Mouse (Mus musculus) splenic B cell, adult 2 months (primary cell): ENCODE results near the gene Fam228a.
"Not testable (repeated sequence)": the region's sequence is repeated elsewhere in the genome, so short reads cannot be mapped to it uniquely, and the experiment has no call there.

Experiments used
- DNase-seq: peaks from one replicate; pipeline ENCODE4 v3.0.0-alpha.2; 2011; ENCODE audit warnings: low read depth, low spot score
- H3K27me3 ChIP-seq: 2 replicates; pipeline ENCODE4 v1.6.1; 2012; ENCODE audit warnings: mild to moderate bottlenecking, low read length, moderate library complexity, mixed read lengths; ENCODE audit not compliant: control insufficient read depth, poor library complexity, insufficient read depth, severe bottlenecking
- H3K36me3 ChIP-seq: 2 replicates; pipeline ENCODE4 v1.6.1; 2012; ENCODE audit warnings: mild to moderate bottlenecking, low read length, moderate library complexity, mixed read lengths; ENCODE audit not compliant: control insufficient read depth, poor library complexity, insufficient read depth, severe bottlenecking

The Fam228a gene

DNA sequence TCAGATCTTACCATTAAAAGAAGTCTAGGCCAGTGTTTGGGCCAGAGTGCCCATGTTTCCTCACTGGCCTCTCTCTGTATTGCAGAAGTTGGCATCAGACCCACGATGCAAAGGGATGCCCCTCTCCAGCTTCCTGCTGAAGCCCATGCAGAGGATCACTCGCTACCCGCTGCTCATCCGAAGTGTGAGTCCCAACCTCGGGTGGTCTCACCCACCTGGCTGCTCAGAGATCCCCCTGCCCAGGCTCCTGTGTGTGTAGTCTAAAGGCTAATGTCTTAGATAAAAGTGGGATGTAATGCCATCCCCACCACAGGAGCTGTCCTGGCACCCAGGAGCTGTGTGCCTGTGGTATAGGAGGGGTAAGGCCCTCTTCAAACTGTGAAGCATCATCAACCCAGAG is 32.1 kb downstream of the Fam228a start:
- no peak for DNase-seq
- H3K27me3 ChIP-seq = no peaks in the 10 kb centered on the region
- H3K36me3 ChIP-seq = peaks cover 21% of the 10 kb centered on the region

DNA sequence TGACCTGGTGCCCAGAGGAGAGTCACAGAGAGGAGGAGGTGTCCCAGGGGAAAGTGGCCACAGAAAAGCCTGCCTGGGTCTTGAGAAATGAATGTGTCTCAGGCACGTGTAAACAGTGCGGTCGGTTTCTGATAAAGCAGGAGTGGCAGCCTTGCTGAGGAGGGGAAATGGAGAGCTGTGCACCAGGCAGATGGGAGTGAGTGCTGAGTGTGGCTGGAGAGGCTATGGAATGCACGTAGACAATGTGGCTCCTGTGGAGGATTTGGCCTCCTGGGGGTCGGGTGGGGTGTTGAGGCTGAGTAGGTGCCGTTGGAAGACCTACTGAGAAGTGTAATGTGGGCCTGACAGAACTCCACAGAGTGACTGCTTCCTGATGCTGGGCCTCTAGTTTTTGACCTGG is 32.6 kb downstream of the Fam228a start:
- H3K27me3 ChIP-seq, DNase-seq: not testable (repeated sequence)
- peaks cover 23% of the 10 kb centered on the region for H3K36me3 ChIP-seq

DNA sequence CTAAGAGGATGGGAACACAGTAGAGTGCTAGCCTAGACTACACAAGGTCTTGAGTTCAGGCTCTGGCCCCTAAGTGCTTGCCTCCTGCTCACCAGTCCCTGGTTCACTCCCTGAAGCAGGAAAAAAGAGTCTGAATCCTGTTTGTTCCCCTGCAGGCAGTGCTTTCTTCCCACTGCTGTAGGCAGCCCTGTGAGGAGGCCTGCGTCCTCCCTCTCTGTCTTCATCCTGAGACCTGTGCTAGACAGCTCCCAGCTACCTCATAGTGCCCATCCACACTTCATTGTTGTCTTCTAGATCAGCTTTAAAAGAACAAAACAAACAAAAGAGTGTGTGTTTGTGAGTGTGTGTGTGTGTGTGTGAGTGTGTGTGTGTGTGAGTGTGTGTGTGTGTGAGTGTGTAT is 43.7 kb downstream of the Fam228a start:
- Histone ChIP-seq H3K36me3 (peaks cover 6% of the 10 kb centered on the region), H3K27me3 (no peaks in the 10 kb centered on the region)
- DNase-seq = no peak

DNA sequence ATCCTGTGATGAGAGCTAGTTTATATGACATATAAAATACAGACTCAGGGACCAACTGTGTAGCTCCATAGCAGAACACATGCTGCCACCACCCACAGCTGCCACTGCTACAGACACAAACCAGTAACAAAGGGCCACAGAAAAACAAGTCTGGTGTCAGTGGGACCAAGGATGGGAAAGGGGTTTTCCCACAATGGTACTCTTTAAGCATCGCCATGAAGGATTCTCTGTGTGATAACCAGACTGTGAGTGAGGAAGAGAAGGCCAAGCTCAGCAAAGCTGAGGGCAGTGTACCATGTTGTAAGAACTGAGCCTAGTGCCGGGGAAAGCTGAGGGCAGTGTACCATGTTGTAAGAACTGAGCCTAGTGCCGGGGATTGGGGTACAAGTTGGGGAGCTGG is 47.0 kb downstream of the Fam228a start:
- no peaks in the 10 kb centered on the region for H3K27me3 ChIP-seq
- H3K36me3 ChIP-seq = peaks cover 6% of the 10 kb centered on the region
- DNase-seq = no peak

DNA sequence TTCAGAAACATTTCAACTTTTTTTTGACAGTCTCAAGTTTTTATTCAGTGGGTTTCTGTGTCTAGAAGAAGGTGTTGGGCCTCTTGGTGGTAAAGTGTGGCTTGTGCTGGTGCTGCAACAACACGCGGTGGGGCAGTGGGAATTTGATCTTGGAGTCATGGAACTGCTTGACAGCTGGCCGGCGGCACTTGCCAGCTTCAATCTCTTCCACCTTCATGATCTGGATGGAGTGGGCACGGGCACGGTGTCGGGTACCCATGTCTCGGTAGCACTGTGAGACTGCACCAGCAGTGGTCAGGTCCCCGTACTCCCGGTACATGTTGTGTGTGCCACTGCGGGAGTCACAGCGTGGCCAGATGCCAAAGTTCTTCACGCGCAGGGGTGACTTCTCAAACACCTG is 48.9 kb downstream of the Fam228a start:
- no peak for DNase-seq
- Histone ChIP-seq H3K27me3 (no peaks in the 10 kb centered on the region), H3K36me3 (peaks cover 7% of the 10 kb centered on the region)

DNA sequence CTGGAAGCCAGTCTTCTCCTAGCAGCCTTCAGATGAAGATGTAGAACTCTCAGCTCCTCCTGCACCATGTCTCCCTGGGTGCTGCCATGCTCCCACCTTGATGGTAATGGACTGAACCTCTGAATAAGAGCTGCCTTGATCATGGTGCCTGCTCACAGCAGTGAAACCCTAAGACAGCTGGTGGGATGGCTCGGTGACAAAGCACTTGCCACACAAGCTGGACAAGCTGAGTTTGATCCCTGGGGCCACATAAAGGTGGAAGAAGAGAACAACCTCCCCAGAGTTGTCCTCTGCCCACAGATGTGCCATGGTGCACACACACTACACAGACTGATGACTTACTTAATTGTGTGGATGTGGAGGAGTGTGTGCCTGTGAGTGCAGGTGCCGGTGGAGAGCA is 49.8 kb downstream of the Fam228a start:
- DNase-seq = no peak
- peaks cover 9% of the 10 kb centered on the region for H3K36me3 ChIP-seq
- no peaks in the 10 kb centered on the region for H3K27me3 ChIP-seq

DNA sequence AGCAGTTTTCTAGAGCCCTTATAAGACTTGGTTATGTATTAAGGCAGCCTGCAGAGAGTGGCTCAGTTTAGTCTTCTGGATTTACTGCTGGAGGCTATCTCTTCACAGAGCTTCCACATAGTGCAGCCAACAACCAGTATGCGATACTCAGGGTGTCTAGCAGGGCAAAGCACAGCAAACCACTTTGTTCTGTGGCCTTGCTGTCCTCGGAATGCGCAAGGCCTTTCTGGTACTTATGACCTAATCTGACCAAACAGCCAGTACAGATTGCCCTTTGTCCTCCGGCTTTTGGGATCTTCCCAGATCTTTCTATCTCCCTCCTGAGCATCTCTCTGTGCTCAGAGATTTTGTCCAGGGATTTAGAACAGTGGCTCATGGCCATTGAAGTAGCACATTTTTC is 52.8 kb downstream of the Fam228a start:
- no peaks in the 10 kb centered on the region for H3K27me3 ChIP-seq
- no peak for DNase-seq
- H3K36me3 ChIP-seq = peaks cover 6% of the 10 kb centered on the region; the same call in 1 of the 2 replicates

DNA sequence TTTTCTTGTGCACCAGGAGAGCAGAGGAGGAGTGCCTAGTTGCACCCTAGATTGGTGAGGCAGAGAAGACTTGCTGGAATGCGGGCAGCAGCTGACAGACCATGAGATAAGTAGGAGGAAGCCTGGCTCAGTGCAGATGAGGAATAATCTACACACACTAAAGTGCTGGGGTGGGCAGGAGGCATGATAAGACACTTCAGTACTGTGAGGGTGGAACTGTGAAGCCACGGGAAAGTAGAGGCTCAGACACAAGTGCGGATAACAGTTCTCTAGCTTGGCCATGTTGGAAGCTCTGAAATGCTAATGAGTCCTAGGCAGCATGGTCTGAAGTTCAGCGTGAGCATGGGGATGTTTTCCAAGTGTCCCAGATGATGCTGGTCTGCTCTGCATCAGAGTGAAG is 58.3 kb downstream of the Fam228a start:
- H3K36me3 ChIP-seq = peaks cover 15% of the 10 kb centered on the region; the same call in 1 of the 2 replicates
- no peak for DNase-seq

DNA sequence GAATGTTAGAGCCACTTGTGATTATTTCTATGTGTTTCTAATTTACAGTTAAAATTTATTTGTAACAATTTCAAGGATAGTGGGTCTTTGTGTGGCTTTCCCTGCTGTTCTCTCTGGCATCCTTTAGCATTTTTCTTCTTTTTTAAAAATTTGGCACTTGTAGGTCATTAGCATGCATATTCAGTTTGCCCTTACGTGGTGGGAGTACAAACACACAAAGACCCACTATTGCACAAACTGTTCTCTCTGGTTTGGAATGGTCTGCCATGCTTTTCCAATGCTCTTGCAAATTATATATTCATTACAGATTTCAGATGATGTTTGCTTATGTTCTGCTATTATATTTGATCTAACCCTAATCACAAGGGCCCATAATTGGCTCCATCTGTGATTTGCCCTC is 61.9 kb downstream of the Fam228a start:
- H3K36me3 ChIP-seq = peaks cover 31% of the 10 kb centered on the region
- DNase-seq = no peak
- H3K27me3 ChIP-seq = no peaks in the 10 kb centered on the region

More for the DNA sequence above, 58.3 kb downstream of the Fam228a start:
- no peaks in the 10 kb centered on the region for H3K27me3 ChIP-seq

DNA sequence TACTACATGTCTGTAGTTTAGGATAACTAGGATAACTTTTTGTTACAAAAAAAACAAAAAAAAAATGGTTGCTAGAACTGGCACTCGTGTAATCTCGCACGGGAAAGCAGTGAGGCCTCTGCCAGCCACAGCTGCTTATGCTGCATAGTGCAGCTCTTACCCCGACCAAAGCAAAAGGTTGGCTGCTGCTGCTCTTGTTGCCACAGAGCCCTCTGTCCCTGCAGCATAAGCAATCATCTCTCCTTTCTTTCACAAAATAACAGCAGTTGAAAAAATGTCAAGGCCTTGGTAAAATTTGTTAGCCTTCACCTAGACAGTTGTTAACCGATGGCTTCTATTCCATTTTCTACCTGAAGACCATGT is 72.6 kb downstream of the Fam228a start:
- Histone ChIP-seq H3K36me3 (peaks cover 19% of the 10 kb centered on the region), H3K27me3 (no peaks in the 10 kb centered on the region)
- no peak for DNase-seq

DNA sequence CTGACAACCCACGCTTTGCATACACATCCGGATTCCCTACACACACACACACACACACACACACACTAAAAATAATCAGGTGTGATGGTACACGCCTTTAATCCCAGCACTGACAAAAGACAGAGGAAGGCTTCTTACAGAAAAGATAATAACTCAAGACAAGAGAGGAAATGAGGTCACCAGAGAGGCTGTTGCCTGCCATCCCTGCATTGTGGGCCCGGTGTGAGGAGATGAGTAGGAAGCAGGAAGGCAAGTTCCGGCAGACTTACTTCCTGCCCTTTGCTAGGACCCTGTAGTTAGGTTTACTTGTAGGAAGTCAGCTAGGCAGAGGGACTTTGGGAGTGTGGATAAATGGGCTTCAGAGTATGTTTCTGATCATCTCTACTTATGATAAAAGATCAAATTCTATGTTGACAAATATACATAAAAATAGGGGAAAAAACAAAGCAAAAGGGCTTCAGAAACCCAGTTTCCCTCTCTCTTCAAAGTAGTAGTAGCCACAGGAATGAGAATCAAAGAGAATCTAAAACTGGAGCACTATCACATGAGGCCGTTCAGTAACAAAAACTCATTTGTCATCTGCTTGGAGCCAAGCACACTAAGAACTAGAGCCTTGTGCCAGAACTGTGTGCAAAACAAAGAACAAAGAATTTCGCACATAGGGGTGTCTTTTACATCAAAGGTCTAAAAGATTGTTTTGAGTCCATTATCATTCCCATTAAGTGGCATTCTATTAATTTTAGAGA is 73.1 kb downstream of the Fam228a start:
- Histone ChIP-seq H3K27me3 (no peaks in the 10 kb centered on the region), H3K36me3 (peaks cover 16% of the 10 kb centered on the region)
- no peak for DNase-seq
